Mouse (Mus musculus): ENCODE results near the gene Draxin. TPM values are rescaled to one million over a fixed set of nuclear protein-coding genes. Genes with fewer than 3 reads are reported as not detected.

Gene Draxin
- total RNA-seq, 2 experiments from 2014 or later: 0.83 to 1.0 TPM

DNA sequence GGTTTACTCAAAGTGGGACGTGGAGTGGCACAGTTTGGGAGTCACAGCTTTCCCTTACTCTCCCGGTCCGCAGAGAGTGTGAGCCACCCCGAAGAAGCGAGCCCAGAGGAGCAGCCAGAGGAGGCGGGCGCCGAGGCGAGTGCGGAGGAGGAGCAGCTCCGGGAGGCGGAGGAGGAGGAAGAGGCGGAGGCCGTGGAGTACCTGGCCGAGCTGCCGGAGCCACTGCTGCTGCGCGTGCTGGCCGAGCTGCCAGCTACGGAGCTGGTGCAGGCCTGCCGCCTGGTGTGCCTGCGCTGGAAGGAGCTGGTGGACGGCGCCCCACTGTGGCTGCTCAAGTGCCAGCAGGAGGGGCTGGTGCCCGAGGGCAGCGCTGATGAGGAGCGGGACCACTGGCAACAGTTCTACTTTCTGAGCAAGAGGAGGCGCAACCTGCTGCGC lies 33.5 kb upstream of the Draxin start:
- DNase-seq (ENCODE audit: low spot score in 2 of 2): peak; percentile 76 to 80
- peak; percentile 86 for TF ChIP-seq CTCF (conservative IDR thresholded peaks at IDR 0.05)
- peak overlapping the region; percentile 76 for H3K27ac ChIP-seq
- peak overlapping the region; percentile 40 for H3K4me3 ChIP-seq

DNA sequence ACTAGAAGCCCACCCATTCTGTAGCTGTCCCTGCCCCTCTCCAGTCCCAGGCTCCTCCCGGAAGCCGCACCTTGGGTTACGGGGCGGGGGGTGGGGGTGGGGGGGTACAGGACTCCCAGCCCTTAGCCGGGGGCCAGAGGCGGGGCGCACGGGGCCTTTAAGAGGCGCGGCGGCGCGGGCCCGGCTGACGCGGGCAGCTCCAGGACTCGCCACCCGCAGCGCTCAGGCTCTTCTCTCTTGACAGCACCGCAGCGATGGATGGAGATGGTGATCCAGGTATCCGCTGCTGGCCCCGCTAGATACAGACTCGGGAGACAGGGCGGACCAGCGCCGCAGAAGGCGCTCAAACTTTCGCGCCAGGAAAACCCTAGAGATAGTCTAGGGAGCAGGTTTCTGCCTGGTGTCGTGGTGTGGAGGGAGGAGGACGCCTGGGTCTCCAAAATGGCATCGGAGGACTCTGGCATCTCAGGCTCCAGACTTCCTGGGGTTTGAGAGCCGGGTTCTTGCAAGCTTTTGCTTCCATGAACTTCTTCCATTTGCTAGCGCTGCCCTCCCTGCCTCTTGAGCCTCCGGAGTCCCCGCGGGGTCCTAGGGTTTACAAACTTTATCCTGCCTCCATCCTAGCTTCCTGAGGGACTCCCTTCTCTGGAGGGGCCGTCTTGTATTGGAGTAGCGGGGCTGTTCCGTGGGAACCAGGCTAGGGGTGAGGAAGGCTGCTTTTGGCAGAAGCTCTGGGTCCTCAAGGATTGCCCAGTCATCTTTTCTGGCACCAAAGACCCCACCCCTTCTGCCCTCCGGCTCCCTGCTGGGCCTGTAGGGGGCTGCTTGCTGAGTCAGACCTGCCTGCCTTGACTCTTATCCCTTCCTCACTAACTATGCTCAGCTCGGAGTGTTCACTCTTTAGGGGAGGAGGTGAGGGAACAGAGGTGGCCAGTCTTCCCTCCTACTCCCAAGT lies 30.2 kb upstream of the Draxin start, which contains the start of the genes Fbxo44 and Fbxo2:
TSS of gene Fbxo44 (minus strand) at position 47 of the 955 bp plus-strand sequence.
TSS of gene Fbxo2 (plus strand) at position 186 of the 955 bp plus-strand sequence.
- peak within 1 kb of the TSS; percentile 97 for H3K27ac ChIP-seq
- peak within 1 kb of the TSS; percentile 90 for H3K4me3 ChIP-seq
- peak in 1 of 2 experiments; percentile 48 for DNase-seq (ENCODE audit: low spot score in 2 of 2)
- no peak for TF ChIP-seq CTCF (conservative IDR thresholded peaks at IDR 0.05)

DNA sequence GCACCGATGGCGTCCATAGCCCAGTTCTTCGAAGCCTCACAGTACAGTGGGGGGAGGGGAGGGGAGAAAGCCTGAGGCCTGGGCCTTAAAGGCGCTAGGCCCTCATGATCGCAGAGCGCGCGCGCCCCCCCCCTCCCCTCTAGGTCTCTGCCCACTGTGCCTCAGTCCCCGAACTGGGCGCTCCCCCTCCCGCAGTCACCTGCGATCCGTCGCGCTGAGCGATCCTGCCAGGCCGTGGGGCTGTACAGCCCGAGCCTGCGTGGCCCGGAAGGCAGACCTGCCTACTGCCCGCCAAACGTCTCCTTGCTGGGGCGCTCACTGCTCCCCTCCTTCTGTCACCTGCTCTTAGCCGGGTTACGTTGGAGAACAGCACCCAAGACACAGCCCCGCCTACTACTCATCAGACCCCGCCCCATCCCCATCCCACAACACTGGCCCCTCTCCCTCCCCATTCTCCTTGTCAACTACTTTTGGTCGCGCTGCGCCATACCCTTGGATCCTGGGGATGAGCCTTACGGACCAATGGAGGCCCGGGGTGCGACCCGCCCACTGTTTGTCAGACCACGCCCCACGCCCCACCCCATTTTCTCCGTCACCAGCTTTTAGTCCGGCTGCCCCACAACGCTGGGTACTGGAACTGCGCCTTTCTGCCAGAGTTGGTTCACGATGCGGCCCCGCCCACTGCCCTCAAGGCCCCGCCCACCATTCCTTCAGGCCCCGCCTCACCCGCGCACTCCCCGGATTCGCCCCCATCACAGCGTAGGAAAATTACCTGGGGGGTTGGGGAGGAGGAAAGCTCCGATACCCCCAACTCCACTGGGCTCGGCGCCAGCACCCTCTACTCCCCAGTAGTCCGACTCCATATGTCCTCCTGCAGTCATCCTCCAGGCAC lies 29.3 kb upstream of the Draxin start:
- DNase-seq (ENCODE audit: low spot score in 2 of 2): peak; percentile 99
- TF ChIP-seq CTCF (conservative IDR thresholded peaks at IDR 0.05): peak; percentile 51

DNA sequence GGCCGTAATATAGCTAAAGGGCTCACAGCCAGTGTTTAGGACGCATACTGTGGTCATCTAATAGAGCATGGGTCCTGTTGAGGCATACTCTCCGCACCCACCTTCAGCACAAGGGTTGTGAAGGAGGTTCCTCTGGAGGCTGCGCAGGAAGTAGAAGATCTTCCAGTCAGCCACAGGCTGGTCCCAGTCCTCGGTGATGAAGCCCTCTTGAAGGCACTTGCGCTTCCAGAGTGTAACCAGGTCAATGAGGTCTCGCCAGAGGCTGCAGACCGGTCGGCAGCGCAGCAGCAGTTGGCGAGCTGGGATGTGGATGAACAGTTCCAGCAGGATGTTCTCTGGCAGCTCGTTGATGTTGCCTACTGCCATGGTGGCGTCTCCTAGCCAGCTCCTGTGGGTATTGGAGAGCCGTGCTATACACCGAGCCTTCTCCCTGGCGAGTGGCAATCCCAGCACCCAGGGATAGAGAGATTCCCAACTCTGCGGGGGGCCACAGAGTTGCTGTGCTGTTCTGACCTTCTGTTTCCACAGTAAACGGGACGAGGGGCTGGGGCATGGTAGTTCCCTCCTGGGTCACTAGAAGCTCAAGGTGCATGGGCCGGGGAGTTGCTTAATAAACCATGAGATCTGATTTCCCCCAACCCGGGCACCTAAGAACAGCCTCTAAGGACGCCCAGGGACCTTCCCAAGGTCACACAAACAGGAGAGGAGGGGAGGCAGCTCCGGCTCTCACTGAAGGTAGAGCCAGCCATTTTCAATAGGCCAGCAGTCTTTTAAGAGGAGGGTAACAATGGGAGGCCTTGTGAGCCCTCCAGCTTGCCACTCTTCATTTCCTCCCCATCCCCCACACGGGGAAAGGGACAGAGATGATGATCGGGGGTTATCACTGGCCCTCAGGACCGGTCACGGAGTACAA lies 28.2 kb upstream of the Draxin start:
- peak in 1 of 2 experiments; percentile 47 for DNase-seq (ENCODE audit: low spot score in 2 of 2)
- H3K27ac ChIP-seq: peak overlapping the region; percentile 97
- peak overlapping the region; percentile 90 for H3K4me3 ChIP-seq
- no peak for TF ChIP-seq CTCF (conservative IDR thresholded peaks at IDR 0.05)

More for the DNA sequence above, 29.3 kb upstream of the Draxin start:
- Histone ChIP-seq H3K27ac (peak overlapping the region; percentile 97), H3K4me3 (peak overlapping the region; percentile 90)

DNA sequence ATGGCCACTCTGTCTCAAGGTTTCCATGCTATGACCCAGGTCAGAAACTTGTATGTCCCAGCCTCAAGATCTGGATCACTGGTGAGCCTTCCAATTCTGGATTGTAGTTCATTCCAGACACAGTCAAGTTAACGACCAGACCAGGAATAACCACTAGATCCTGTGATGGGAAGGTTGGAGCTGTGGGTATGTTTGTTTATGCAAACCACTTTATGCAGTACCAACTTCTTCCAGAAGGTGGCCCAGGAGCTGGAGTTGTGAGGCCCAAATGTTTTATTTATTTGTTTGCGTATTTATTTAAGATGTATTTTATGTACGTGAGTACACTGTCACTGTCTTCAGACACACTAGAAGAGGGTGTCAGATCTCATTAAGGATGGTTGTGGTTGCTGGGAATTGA lies 24.5 kb upstream of the Draxin start:
- peak; percentile 86 for TF ChIP-seq CTCF (conservative IDR thresholded peaks at IDR 0.05)
- H3K4me3 ChIP-seq: no peak overlapping the region
- no peak overlapping the region for H3K27ac ChIP-seq
- peak in 1 of 2 experiments; percentile 74 for DNase-seq (ENCODE audit: low spot score in 2 of 2)

- H3K27ac ChIP-seq: no peak overlapping the region
- no peak for DNase-seq (ENCODE audit: low spot score in 2 of 2)
- H3K4me3 ChIP-seq: no peak overlapping the region
- TF ChIP-seq CTCF (conservative IDR thresholded peaks at IDR 0.05): no peak
Observed at GRCm38 (mm10) chr4:148154006-148154405, 23.5 kb upstream of the Draxin start.

DNA sequence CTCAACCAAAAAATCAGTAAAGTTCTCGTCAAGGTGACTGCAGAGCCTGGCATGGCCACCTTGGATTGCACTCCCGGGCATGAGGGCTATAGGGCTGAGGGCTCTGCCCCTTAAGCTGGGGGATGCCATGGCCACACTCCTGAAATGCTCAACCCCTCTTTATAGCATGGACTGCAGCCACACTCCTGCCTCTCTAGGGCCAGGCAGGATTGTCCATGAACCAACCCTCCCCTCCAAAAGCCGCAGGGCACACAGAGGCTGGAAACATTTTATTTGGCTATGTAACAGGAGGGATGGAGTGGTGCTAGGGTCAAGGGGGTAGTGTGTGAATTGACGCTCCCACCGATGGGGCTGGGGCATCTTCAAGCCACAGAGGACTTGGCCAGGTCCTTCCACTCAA lies 22.0 kb upstream of the Draxin start:
- H3K27ac ChIP-seq: peak overlapping the region; percentile 99; the same call in 1 of the 2 replicates
- DNase-seq (ENCODE audit: low spot score in 2 of 2): no peak
- TF ChIP-seq CTCF (conservative IDR thresholded peaks at IDR 0.05): no peak
- no peak overlapping the region for H3K4me3 ChIP-seq

DNA sequence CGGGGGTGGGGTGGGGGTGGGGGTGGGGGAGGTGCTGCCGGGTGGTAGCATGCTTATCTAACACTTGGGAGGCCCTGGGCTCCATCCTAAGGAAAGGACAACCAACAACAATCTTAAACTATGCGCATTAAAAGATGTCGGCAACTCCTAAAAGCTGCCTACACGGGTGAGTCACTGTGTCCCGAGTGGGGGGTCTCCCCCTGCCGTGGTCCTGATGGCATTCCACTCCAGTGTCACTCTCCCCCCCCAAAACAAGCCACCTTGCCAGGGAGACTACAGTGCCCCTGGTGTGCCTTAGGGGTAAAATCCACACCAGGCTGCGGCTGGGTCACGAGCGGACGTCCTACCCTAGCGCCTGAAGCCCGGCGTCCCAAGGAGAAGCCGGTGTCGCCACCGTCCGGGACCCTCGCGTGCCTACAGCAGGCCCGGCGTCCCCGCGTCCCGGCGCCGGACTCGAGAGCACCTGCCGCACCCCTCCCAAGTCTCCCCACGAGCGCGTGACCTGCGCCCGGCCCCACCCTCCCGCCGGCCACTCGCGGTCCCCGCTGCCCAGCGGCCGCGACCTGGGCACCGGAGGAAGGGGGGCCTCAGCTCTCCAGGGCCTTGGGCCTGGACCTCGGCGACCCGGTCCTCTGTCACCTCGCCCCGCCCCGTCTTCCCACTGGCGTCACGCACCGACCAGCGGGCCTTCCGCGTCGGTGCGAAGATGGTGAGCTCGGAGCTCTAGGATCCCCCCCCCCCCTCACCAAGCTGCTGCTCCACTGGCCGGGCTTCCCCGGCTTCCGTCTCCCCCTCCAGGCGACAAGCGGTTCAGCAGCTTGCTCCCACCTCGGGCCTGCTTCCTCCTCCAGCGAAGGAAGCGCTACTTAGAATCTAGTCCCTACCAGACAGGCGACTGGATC lies 21.0 kb upstream of the Draxin start, which contains the start of gene Fbxo6:
TSS of gene Fbxo6 (minus strand) at position 874 of the 902 bp plus-strand sequence.
- Histone ChIP-seq H3K4me3 (peak within 1 kb of the TSS; percentile 87), H3K27ac (peak within 1 kb of the TSS; percentile 99)
- TF ChIP-seq CTCF (conservative IDR thresholded peaks at IDR 0.05): peak; percentile 71
- peak; percentile 86 to 89 for DNase-seq (ENCODE audit: low spot score in 2 of 2)

DNA sequence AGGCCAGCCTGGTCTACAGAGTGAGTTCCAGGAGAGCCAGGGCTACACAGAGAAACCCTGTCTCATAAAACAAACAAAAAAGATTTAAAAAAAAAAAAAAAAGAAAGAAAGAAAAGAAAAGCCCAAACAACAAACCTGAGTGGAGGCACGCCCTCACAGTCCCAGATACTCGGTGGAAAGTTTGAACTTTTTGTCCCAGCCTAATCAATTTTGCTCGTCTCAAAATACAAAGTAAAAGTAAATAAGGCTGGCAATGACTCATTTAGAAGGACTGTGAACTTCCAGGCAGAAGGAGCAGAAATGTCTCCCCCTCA lies 20.4 kb upstream of the Draxin start:
- Histone ChIP-seq H3K27ac (peak overlapping the region; percentile 99), H3K4me3 (peak overlapping the region; percentile 87)
- DNase-seq (ENCODE audit: low spot score in 2 of 2): no peak
- no peak for TF ChIP-seq CTCF (conservative IDR thresholded peaks at IDR 0.05)

DNA sequence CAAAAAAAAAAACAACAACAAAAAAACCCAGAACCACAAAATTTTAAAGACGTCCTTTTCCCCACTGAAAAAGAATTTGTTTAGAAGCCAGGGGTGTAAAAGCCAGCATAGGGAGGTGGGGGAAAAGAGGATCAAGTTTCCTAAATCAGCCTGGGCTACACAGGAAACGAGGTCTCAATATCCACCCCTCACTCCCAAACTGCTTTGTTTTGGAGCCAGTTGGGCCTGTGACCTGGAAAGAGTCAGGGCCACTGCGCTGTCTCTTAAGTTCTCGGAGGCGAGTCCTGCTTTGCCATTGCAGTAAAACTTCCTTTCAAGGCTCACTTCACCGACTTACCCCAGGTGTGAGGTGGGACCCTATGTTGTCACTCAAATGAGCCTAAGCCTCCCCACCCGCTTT lies 19.7 kb upstream of the Draxin start:
- no peak for TF ChIP-seq CTCF (conservative IDR thresholded peaks at IDR 0.05)
- DNase-seq (ENCODE audit: low spot score in 2 of 2): no peak
- H3K4me3 ChIP-seq: no peak overlapping the region
- H3K27ac ChIP-seq: peak overlapping the region; percentile 99; the same call in 1 of the 2 replicates

- no peak for DNase-seq (ENCODE audit: low spot score in 2 of 2)
- H3K27ac ChIP-seq: no peak overlapping the region
- no peak for TF ChIP-seq CTCF (conservative IDR thresholded peaks at IDR 0.05)
- no peak overlapping the region for H3K4me3 ChIP-seq
Observed at GRCm38 (mm10) chr4:148149540-148149939, 19.0 kb upstream of the Draxin start.

All from layer of hippocampus, adult 2 months (tissue).